Mouse (Mus musculus) thymus, adult 2 months (tissue): ENCODE results near the gene Nr2c2ap. TPM values are rescaled to one million over a fixed set of nuclear protein-coding genes. Genes with fewer than 3 reads are reported as not detected.

ENCODE experiments used
- DNase-seq: peaks from one replicate; pipeline ENCODE4 v3.0.0; 2021
- H3K27ac ChIP-seq: fragments of 200-500 bp; 2 replicates; pipeline ENCODE4 v1.5.1; 2012; ENCODE audit warnings: low read length, control low read depth; ENCODE audit not compliant: control insufficient read depth, insufficient read depth
- H3K27me3 ChIP-seq: fragments of 200-500 bp; 2 replicates; pipeline ENCODE4 v1.6.1; 2012; ENCODE audit warnings: mild to moderate bottlenecking, low read length, moderate library complexity, mixed read lengths; ENCODE audit not compliant: control insufficient read depth, insufficient read depth
- H3K36me3 ChIP-seq: fragments of 200-500 bp; 2 replicates; pipeline ENCODE4 v1.6.1; 2012; ENCODE audit warnings: mild to moderate bottlenecking, low read length, moderate library complexity; ENCODE audit not compliant: control insufficient read depth, insufficient read depth
- H3K4me1 ChIP-seq: fragments of 200-500 bp; replicated peaks from 2 replicates; pipeline ENCODE4 v1.6.1; 2012; ENCODE audit warnings: low read length; ENCODE audit not compliant: control insufficient read depth, insufficient read depth
- H3K4me3 ChIP-seq: fragments of 200-500 bp; 2 replicates; pipeline ENCODE4 v1.5.1; 2012; ENCODE audit warnings: mild to moderate bottlenecking, low read length, control low read depth, moderate library complexity; ENCODE audit not compliant: control insufficient read depth, insufficient read depth
- CTCF ChIP-seq: fragments of 200-500 bp; IDR thresholded peaks from 2 replicates; pipeline ENCODE4 v1.5.1; 2012; ENCODE audit warnings: mild to moderate bottlenecking, control low read depth, low read length, moderate library complexity, borderline replicate concordance; ENCODE audit not compliant: control insufficient read depth, poor library complexity, insufficient read depth; ENCODE audit errors: extremely low read depth
- POLR2A ChIP-seq: fragments of 200-500 bp; IDR thresholded peaks from 2 replicates; pipeline ENCODE4 v1.6.1; 2012; ENCODE audit warnings: mild to moderate bottlenecking, low read length, control low read depth, moderate library complexity; ENCODE audit not compliant: control insufficient read depth, poor library complexity, insufficient read depth; ENCODE audit errors: extremely low read depth
- WGBS: fragments of 180-500 bp; shearing (Covaris S2); methylation state at CpG from one replicate; pipeline ENCODE4 v1.1.7; 2018; 5-methylcytosine and 5-hydroxymethylcytosine counted together
- polyA plus RNA-seq: library from polyadenylated mRNA; depleted of rRNA; stranded (reverse); fragments of >200 nt; gene quantifications from 2 replicates; pipeline ENCODE4 v1.2.3, GENCODE M21; 2012

The Nr2c2ap gene
- polyA plus RNA-seq, 1 experiment: 26.9 TPM

DNA sequence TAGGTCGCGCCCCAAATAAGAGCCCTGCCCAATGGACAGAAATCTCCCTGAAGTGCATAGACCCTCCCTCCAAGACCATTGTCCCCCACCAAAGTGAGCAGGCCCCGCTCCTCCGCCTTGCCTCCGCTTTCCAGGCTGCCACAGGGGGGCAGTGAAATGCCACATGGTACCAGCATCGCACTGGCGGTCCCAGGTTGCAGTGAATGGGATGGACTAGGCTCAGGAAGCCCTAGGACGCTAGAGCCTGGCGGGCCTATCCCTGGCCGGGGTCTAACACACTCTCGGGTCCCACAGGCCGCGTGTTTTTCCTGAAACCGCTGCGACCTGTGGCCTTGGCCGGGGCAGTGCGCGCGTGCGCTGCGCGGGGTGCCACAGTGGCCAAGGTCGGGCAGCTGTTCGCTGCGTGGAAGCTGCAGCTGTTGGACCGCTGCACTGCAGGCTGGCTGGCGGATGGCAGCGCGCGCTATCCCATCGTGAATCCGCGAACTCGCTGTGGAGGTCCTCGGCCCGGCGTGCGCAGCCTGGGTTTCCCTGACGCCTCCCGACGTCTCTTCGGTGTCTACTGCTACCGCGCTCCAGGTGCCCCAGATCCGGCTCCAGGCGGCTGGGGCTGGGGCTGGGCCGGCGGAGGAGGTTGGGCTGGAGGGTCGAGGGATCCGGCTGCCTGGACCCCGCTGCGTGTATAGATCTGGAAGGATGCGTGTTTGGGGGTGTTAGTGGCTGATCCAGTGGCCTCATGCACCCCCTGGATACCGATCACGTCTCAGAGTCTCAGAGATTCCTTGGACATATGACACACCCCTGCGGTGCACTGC lies 43.1 kb upstream of the Nr2c2ap start:
- H3K36me3 ChIP-seq: no peaks in the 10 kb centered on the region
- no peak overlapping the region for H3K27ac ChIP-seq
- DNase-seq: peak; percentile 14
- H3K4me1 ChIP-seq: peaks cover 5% of the 10 kb centered on the region; the same call in 1 of the 2 replicates
- H3K27me3 ChIP-seq: peaks cover 26% of the 10 kb centered on the region
- TF ChIP-seq POLR2A (no peak), CTCF (0 out of 2 replicates have a peak, but pooled peaks have one; percentile 36)
- no peak overlapping the region for H3K4me3 ChIP-seq
- 10% methylated on average over 56 of the region's 56 CpGs for WGBS

DNA sequence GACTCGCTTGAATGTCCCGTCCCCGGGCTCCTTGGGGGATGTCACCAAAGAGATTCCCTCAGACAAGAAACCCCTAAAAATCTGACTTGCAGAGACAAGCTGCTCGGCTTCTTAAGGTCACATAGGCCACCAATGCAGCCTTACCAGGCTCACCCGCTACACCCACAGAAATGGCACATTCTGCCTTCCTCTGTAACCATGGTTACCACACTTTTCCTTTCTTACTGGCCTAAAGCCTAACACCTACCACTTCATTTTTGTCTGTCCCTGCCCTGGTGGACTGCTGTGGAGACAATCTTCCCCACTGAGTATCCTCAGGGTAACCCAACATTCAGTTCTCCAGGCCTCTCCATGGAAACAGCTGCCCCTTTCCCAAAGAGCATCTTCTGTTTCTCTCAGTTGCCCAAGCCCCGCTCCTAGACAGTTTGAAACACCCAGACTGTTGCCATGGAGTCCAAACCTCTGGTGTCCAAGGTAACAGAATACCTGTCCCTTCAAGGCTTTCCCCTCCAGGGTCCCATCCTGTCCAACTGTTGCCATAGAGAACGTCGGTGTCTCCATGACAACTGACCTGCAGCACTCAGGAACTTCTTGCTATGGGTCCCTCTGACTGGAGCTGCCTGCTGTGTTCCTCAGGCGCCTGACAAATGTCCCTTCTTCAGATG lies 41.7 kb upstream of the Nr2c2ap start:
- WGBS: 69% methylated on average over 9 of the region's 9 CpGs
- no peak for DNase-seq
- Histone ChIP-seq H3K27ac (no peak overlapping the region), H3K27me3 (peaks cover 23% of the 10 kb centered on the region), H3K36me3 (no peaks in the 10 kb centered on the region), H3K4me3 (no peak overlapping the region), H3K4me1 (no peaks in the 10 kb centered on the region)
- no peak for TF ChIP-seq CTCF
- TF ChIP-seq POLR2A: no peak

DNA sequence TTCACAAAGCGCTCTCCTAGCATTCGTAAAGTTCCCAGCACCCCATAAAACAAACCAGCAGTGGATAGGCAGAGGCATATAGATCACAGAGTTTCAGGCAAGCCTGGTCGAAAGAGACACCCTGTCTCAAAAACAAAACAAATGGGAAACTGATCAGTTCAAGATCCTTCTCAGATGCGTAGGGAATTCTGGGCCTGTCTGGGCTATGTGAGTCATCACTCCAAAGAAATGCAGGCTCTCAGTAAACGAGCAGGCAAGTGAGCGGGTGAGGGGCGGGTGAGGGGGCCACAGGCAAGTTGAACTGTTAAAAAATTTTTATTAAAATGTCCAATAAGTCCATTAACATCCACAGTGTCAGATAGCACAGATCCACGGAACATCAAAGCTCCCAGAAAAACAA lies 38.3 kb upstream of the Nr2c2ap start:
- WGBS: 82% methylated on average over 8 of the region's 8 CpGs
- Histone ChIP-seq H3K27ac (no peak overlapping the region), H3K36me3 (no peaks in the 10 kb centered on the region), H3K4me3 (no peak overlapping the region), H3K27me3 (peaks cover 9% of the 10 kb centered on the region), H3K4me1 (no peaks in the 10 kb centered on the region)
- no peak for TF ChIP-seq CTCF
- no peak for TF ChIP-seq POLR2A
- DNase-seq: no peak

DNA sequence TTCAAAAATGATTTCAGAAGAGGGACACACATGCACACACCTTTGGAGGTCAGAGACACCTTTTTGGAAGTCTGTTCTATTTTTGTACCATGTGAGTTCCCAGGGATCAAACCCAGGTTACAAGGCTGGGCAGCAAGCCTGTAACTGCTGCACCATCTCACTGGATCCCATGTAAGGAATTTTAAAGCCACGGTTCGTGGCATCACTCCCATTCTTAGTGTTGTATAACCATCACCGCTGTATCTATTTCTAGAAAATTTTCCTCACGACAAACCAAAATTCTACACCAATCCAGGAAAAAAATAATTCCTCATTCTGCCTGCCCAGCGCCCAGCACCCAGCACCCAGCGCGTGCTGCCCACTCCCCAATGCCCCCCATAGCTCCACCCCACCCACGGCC lies 31.9 kb upstream of the Nr2c2ap start:
- Histone ChIP-seq H3K27me3 (no peaks in the 10 kb centered on the region), H3K27ac (no peak overlapping the region), H3K4me3 (no peak overlapping the region), H3K4me1 (no peaks in the 10 kb centered on the region), H3K36me3 (no peaks in the 10 kb centered on the region)
- 73% methylated on average over 8 of the region's 8 CpGs for WGBS
- DNase-seq: no peak
- TF ChIP-seq POLR2A (no peak), CTCF (no peak)

DNA sequence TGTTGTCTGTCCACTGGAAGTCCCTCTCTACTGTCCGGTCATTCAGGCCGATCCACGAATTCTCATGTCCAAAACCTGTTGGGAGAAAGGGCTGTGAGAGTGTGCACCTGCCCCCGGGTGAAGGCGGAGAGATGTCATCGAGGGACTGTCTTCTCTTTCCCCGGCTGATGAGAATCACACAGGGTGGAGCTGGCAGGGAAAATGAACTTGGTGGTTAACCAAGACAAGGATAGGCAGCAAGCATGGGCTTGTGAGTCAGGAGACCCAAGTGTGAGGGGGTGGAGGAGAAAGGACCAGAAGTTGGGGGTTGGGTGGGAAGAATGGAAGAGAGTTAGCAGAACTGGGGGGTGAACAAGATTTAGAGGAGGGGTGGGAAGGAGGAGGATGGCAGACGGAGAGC lies 30.9 kb upstream of the Nr2c2ap start:
- H3K27ac ChIP-seq: no peak overlapping the region
- no peak overlapping the region for H3K4me3 ChIP-seq
- no peaks in the 10 kb centered on the region for H3K27me3 ChIP-seq
- H3K4me1 ChIP-seq: no peaks in the 10 kb centered on the region
- H3K36me3 ChIP-seq: no peaks in the 10 kb centered on the region
- 83% methylated on average over 8 of the region's 8 CpGs for WGBS
- DNase-seq: no peak
- TF ChIP-seq POLR2A (no peak), CTCF (no peak)

DNA sequence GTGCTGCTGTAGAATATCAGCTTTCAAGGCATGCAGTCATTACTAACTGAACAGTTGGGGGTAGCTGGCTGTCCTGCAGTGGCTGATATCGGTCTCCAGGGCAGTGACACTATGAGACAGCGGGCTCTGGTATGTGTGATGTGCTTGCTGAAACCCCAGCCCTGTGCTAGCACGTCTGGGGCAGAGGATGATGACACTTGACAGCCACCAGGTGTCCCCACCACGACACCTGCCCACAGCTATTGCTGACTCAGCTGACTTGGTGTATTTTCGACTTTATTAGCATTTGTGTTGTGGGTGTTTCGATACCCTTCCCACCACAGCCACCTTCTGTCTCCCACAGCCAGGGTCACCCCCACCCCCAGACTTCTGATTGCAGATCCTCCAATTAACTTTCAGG lies 26.6 kb upstream of the Nr2c2ap start:
- H3K27me3 ChIP-seq: no peaks in the 10 kb centered on the region
- H3K36me3 ChIP-seq: no peaks in the 10 kb centered on the region
- no peak overlapping the region for H3K4me3 ChIP-seq
- peak; percentile 55 for DNase-seq
- H3K27ac ChIP-seq: no peak overlapping the region
- H3K4me1 ChIP-seq: no peaks in the 10 kb centered on the region
- 6% methylated on average over 6 of the region's 6 CpGs for WGBS
- TF ChIP-seq CTCF (peak; percentile 85), POLR2A (no peak)

DNA sequence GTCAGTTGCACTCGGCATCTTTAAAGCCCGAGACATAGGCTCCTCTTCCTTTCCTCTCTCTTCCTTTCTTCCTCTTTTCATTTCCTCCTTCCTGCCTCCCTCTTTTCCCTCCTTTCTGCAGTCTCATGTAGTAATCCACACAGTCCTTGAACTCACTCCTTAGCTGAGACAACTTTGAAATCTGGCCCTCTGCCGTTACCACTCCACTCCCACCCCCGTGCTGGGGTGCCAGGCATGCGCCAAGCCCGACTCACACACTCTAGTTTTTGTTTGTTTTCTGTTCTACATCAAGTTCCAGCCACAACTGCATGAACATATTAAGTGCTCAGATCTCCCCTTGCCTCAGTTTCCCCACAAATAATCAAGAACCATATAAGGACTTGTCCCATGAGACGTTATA lies 26.2 kb upstream of the Nr2c2ap start:
- H3K27ac ChIP-seq: no peak overlapping the region
- no peaks in the 10 kb centered on the region for H3K36me3 ChIP-seq
- H3K4me3 ChIP-seq: no peak overlapping the region
- no peaks in the 10 kb centered on the region for H3K27me3 ChIP-seq
- H3K4me1 ChIP-seq: no peaks in the 10 kb centered on the region
- 53% methylated on average over 7 of the region's 7 CpGs for WGBS
- TF ChIP-seq CTCF (no peak), POLR2A (no peak)
- DNase-seq: no peak
